Mouse (Mus musculus) limb, embryonic 14.5 days (tissue): Measurements from ENCODE around the gene Gdap1l1. TPM values are rescaled to one million over a fixed set of nuclear protein-coding genes. Genes with fewer than 3 reads are reported as not detected.

Experiments used
- ATAC-seq: fragments of 200-750 bp; cut with Nextera tagmentation; 2 replicates; pipeline ENCODE4 v1.8.0; 2017; ENCODE audit warnings: low read depth, moderate number of reproducible peaks, moderate TSS enrichment; ENCODE audit not compliant: low FRiP score
- DNase-seq: peaks from one replicate; pipeline ENCODE4 v3.0.0-alpha.2; 2015; ENCODE audit warnings: low spot score
- H3K27ac ChIP-seq: fragments of 300-500 bp; sonication (generic); replicated peaks from 2 replicates; pipeline ENCODE4 v1.5.1; 2014; ENCODE audit warnings: low read depth, mild to moderate bottlenecking, low read length, moderate library complexity, mixed read lengths
- H3K27me3 ChIP-seq: fragments of 300-500 bp; sonication (generic); 2 replicates; pipeline ENCODE4 v1.6.1; 2014; ENCODE audit warnings: low read length, mixed read lengths; ENCODE audit not compliant: control insufficient read depth, insufficient read depth
- H3K36me3 ChIP-seq: fragments of 300-500 bp; sonication (generic); 2 replicates; pipeline ENCODE4 v1.6.1; 2014; ENCODE audit warnings: mild to moderate bottlenecking, low read length, moderate library complexity, mixed read lengths; ENCODE audit not compliant: control insufficient read depth, insufficient read depth
- H3K4me1 ChIP-seq: fragments of 300-500 bp; sonication (generic); 2 replicates; pipeline ENCODE4 v1.6.1; 2014; ENCODE audit warnings: antibody characterized with exemption, low read length, mixed read lengths; ENCODE audit not compliant: control insufficient read depth, insufficient read depth
- H3K4me2 ChIP-seq: fragments of 300-500 bp; sonication (generic); replicated peaks from 2 replicates; pipeline ENCODE4 v1.6.1; 2014; ENCODE audit warnings: low read depth, mild to moderate bottlenecking, low read length, moderate library complexity; ENCODE audit not compliant: severe bottlenecking
- H3K4me3 ChIP-seq: fragments of 300-500 bp; sonication (generic); replicated peaks from 2 replicates; pipeline ENCODE4 v1.5.1; 2014; ENCODE audit warnings: low read length
- H3K9ac ChIP-seq: fragments of 300-500 bp; sonication (generic); 2 replicates; pipeline ENCODE4 v1.6.1; 2014; ENCODE audit warnings: mild to moderate bottlenecking, low read depth, low read length, moderate library complexity; ENCODE audit not compliant: severe bottlenecking
- H3K9me3 ChIP-seq: fragments of 300-500 bp; sonication (generic); 2 replicates; pipeline ENCODE4 v1.6.1; 2016; ENCODE audit warnings: low read length; ENCODE audit not compliant: control insufficient read depth
- POLR2A ChIP-seq: fragments of 200-500 bp; IDR thresholded peaks from 2 replicates; pipeline ENCODE4 v1.8.0; 2012; ENCODE audit warnings: inconsistent platforms, mild to moderate bottlenecking, moderate library complexity, borderline replicate concordance; ENCODE audit not compliant: insufficient read depth, insufficient read length; ENCODE audit errors: extremely low read depth
- WGBS: fragments of 180-500 bp; shearing (Covaris S2); extraction: QIAGEN DNeasy Blood & Tissue Kit; methylation state at CpG from one replicate; pipeline ENCODE4 v1.1.7; 2014; 5-methylcytosine and 5-hydroxymethylcytosine counted together
- polyA plus RNA-seq, 2 experiments: library from polyadenylated mRNA; depleted of rRNA in 1 of 2; stranded (reverse) in 1 of 2; unstranded in 1 of 2; fragments of >200 nt; fragmentation: Nextera tagmentation in 1 of 2; extraction: Ambion mirVana in 1 of 2; gene quantifications; 2 replicates each; pipeline versions ENCODE4 v1.2.1 to v1.2.3; 2012 to 2014

The Gdap1l1 gene
- 0.46 and 0.60 TPM in 2 replicates for polyA plus RNA-seq (2012; rRNA removed)
- 0.22 and 0.43 TPM in 2 replicates for polyA plus RNA-seq (2014; fragmentation: Nextera tagmentation; extraction: Ambion mirVana)

- WGBS: 3% methylated on average over 18 of the region's 18 CpGs
Measured at GRCm38 (mm10) chr2:163438246-163438618, at the start of gene Gdap1l1. Gene Gdap1l1 (plus strand): TSS chr2:163438476.

GRCm38 (mm10) chr2:163392436-163392835 is 45.8 kb upstream of the Gdap1l1 start:
- DNase-seq (peak; percentile 6), ATAC-seq (no peak)
- 75% methylated on average over 6 of the region's 6 CpGs for WGBS
- H3K4me1 ChIP-seq: no peaks in the 10 kb centered on the region; the same call in 1 of the 2 replicates
- no peak overlapping the region for H3K4me2 ChIP-seq
- no peaks in the 10 kb centered on the region for H3K9me3 ChIP-seq
- H3K27ac ChIP-seq: no peak overlapping the region
- no peaks in the 10 kb centered on the region for H3K36me3 ChIP-seq
- H3K9ac ChIP-seq: no peak overlapping the region
- H3K4me3 ChIP-seq: no peak overlapping the region
- no peak for TF ChIP-seq POLR2A
- no peaks in the 10 kb centered on the region for H3K27me3 ChIP-seq

More at GRCm38 (mm10) chr2:163438246-163438618, at the start of gene Gdap1l1:
- no peak within 1 kb of the TSS for H3K27ac ChIP-seq
- H3K27me3 ChIP-seq: peaks cover 17% of the 10 kb centered on the region
- ATAC-seq (no peak), DNase-seq (no peak)
- no peak for TF ChIP-seq POLR2A
- H3K36me3 ChIP-seq: no peaks in the 10 kb centered on the region
- no peaks in the 10 kb centered on the region for H3K4me1 ChIP-seq
- no peak within 1 kb of the TSS for H3K4me2 ChIP-seq
- H3K9me3 ChIP-seq: no peaks in the 10 kb centered on the region
- no peak within 1 kb of the TSS; the same call in 1 of the 2 replicates for H3K4me3 ChIP-seq
- H3K9ac ChIP-seq: no peak within 1 kb of the TSS

- Histone ChIP-seq H3K27ac (no peak overlapping the region), H3K27me3 (no peaks in the 10 kb centered on the region), H3K9ac (no peak overlapping the region), H3K9me3 (no peaks in the 10 kb centered on the region), H3K4me1 (peaks cover 5% of the 10 kb centered on the region; the same call in 1 of the 2 replicates), H3K36me3 (no peaks in the 10 kb centered on the region), H3K4me3 (no peak overlapping the region), H3K4me2 (no peak overlapping the region)
- ATAC-seq (no peak), DNase-seq (no peak)
- TF ChIP-seq POLR2A: no peak
- 85% methylated on average over 10 of the region's 10 CpGs for WGBS
Measured at GRCm38 (mm10) chr2:163393241-163393640, 45.0 kb upstream of the Gdap1l1 start.

GRCm38 (mm10) chr2:163393976-163394375 is 44.3 kb upstream of the Gdap1l1 start:
- Histone ChIP-seq H3K4me1 (peaks cover 6% of the 10 kb centered on the region; the same call in 1 of the 2 replicates), H3K27ac (no peak overlapping the region), H3K4me3 (no peak overlapping the region), H3K4me2 (no peak overlapping the region), H3K9ac (no peak overlapping the region), H3K27me3 (no peaks in the 10 kb centered on the region), H3K36me3 (no peaks in the 10 kb centered on the region), H3K9me3 (no peaks in the 10 kb centered on the region)
- DNase-seq (no peak), ATAC-seq (no peak)
- no peak for TF ChIP-seq POLR2A
- WGBS: 55% methylated on average over 6 of the region's 6 CpGs

GRCm38 (mm10) chr2:163394977-163395376 is 43.3 kb upstream of the Gdap1l1 start:
- Histone ChIP-seq H3K36me3 (no peaks in the 10 kb centered on the region), H3K9ac (no peak overlapping the region), H3K4me2 (no peak overlapping the region), H3K4me1 (peaks cover 6% of the 10 kb centered on the region; the same call in 1 of the 2 replicates), H3K9me3 (no peaks in the 10 kb centered on the region), H3K27me3 (no peaks in the 10 kb centered on the region), H3K4me3 (no peak overlapping the region), H3K27ac (no peak overlapping the region)
- TF ChIP-seq POLR2A: no peak
- 72% methylated on average over 6 of the region's 6 CpGs for WGBS
- DNase-seq (no peak), ATAC-seq (no peak)

- Histone ChIP-seq H3K36me3 (no peaks in the 10 kb centered on the region), H3K9me3 (no peaks in the 10 kb centered on the region), H3K27me3 (no peaks in the 10 kb centered on the region), H3K4me1 (peaks cover 6% of the 10 kb centered on the region; the same call in 1 of the 2 replicates), H3K27ac (no peak overlapping the region), H3K9ac (peak overlapping the region; percentile 22; the same call in 1 of the 2 replicates), H3K4me3 (no peak overlapping the region), H3K4me2 (peak overlapping the region; percentile 32; the same call in 1 of the 2 replicates)
- no peak for DNase-seq
- no peak for ATAC-seq
- 86% methylated on average over 19 of the region's 19 CpGs for WGBS
- no peak for TF ChIP-seq POLR2A
Measured at GRCm38 (mm10) chr2:163397071-163397470, 41.2 kb upstream of the Gdap1l1 start.
